Mouse (Mus musculus) liver, embryonic 14.5 days (tissue): Measurements from ENCODE around the gene Itih5. TPM values are rescaled to one million over a fixed set of nuclear protein-coding genes. Genes with fewer than 3 reads are reported as not detected.
A peak's percentile ranks its signal among the peaks of the same experiment; 100 is the strongest.

Experiments
- ATAC-seq: fragments of 200-750 bp; cut with Nextera tagmentation; 2 replicates; pipeline ENCODE4 v1.8.0; 2017; ENCODE audit warnings: moderate number of reproducible peaks, mild to moderate bottlenecking, moderate library complexity; ENCODE audit not compliant: insufficient read depth
- DNase-seq, 3 experiments: peaks; one replicate each; pipeline ENCODE4 v3.0.0-alpha.2; 2012 to 2013; ENCODE audit warnings: low read depth in 3 of 3, low spot score in 3 of 3
- H3K27ac ChIP-seq: fragments of 300-500 bp; sonication (generic); 2 replicates; pipeline ENCODE4 v1.5.1; 2014; ENCODE audit warnings: moderate library complexity, mild to moderate bottlenecking, control low read depth, inconsistent platforms
- H3K27me3 ChIP-seq: fragments of 300-500 bp; sonication (generic); 2 replicates; pipeline ENCODE4 v1.6.1; 2014; ENCODE audit warnings: mild to moderate bottlenecking, low read length, moderate library complexity; ENCODE audit not compliant: control insufficient read depth, insufficient read depth
- H3K36me3 ChIP-seq: fragments of 300-500 bp; sonication (generic); replicated peaks from 2 replicates; pipeline ENCODE4 v1.6.1; 2014; ENCODE audit warnings: low read depth; ENCODE audit not compliant: control insufficient read depth, insufficient read depth
- H3K4me1 ChIP-seq, 2 experiments: fragments of 200-500 bp in 1 of 2; fragments of 300-500 bp in 1 of 2; sonication (generic) in 1 of 2; replicated peaks; 2 replicates each; pipeline ENCODE4 v1.6.1; 2012 to 2014; ENCODE audit warnings: antibody characterized with exemption in 1 of 2, inconsistent platforms in 1 of 2, low read length in 1 of 2; ENCODE audit not compliant: control insufficient read depth in 2 of 2, insufficient read depth in 2 of 2
- H3K4me2 ChIP-seq: fragments of 300-500 bp; sonication (generic); 2 replicates; pipeline ENCODE4 v1.6.1; 2014; ENCODE audit warnings: low read depth, mild to moderate bottlenecking, control low read depth, moderate library complexity
- H3K4me3 ChIP-seq, 2 experiments: fragments of 200-500 bp in 1 of 2; fragments of 300-500 bp in 1 of 2; sonication (generic) in 1 of 2; 2 replicates each; pipeline ENCODE4 v1.5.1; 2012 to 2014; ENCODE audit warnings: low read depth in 2 of 2, low read length in 2 of 2, mild to moderate bottlenecking in 2 of 2, control low read depth in 1 of 2, inconsistent platforms in 1 of 2, moderate library complexity in 1 of 2; ENCODE audit not compliant: insufficient read depth in 1 of 2
- H3K9ac ChIP-seq: fragments of 300-500 bp; sonication (generic); replicated peaks from 2 replicates; pipeline ENCODE4 v1.6.1; 2014; ENCODE audit warnings: mild to moderate bottlenecking, control low read depth, moderate library complexity
- H3K9me3 ChIP-seq: fragments of 300-500 bp; sonication (generic); 2 replicates; pipeline ENCODE4 v1.6.1; 2016; ENCODE audit warnings: low read length, mixed read lengths; ENCODE audit not compliant: control insufficient read depth
- CTCF ChIP-seq: IDR thresholded peaks from 2 replicates; pipeline ENCODE4 v1.5.1; 2016; ENCODE audit warnings: antibody characterized with exemption, low read depth, control low read depth
- EP300 ChIP-seq: IDR thresholded peaks from 2 replicates; pipeline ENCODE4 v1.6.1; 2016; ENCODE audit warnings: antibody characterized with exemption, low read depth
- WGBS: fragments of 180-500 bp; shearing (Covaris S2); extraction: QIAGEN DNeasy Blood & Tissue Kit; methylation state at CpG from one replicate; pipeline ENCODE4 v1.1.7; 2014; ENCODE audit not compliant: insufficient replicate concordance; 5-methylcytosine and 5-hydroxymethylcytosine counted together
- polyA plus RNA-seq, 2 experiments: library from polyadenylated mRNA; depleted of rRNA in 1 of 2; stranded (reverse) in 1 of 2; unstranded in 1 of 2; fragments of >200 nt; fragmentation: Nextera tagmentation in 1 of 2; extraction: Ambion mirVana in 1 of 2; gene quantifications; 2 replicates each; pipeline versions ENCODE4 v1.2.1 to v1.2.3; 2012 to 2014

Gene Itih5
- polyA plus RNA-seq, 2 experiments, result 2.0 to 2.5 TPM

GRCm38 (mm10) chr2:10145514-10145913 is 7.9 kb upstream of the Itih5 start:
- TF ChIP-seq EP300 (no peak), CTCF (no peak)
- no peaks in the 10 kb centered on the region for H3K36me3 ChIP-seq
- no peaks in the 10 kb centered on the region for H3K27me3 ChIP-seq
- DNase-seq (no peak), ATAC-seq (no peak)
- no peaks in the 10 kb centered on the region; a peak in 1 of 4 replicates for H3K4me1 ChIP-seq
- H3K4me2 ChIP-seq, result no peak overlapping the region
- WGBS, result 27% methylated on average over 6 of the region's 6 CpGs
- no peak overlapping the region for H3K9ac ChIP-seq
- H3K9me3 ChIP-seq, result no peaks in the 10 kb centered on the region
- H3K27ac ChIP-seq, result no peak overlapping the region
- H3K4me3 ChIP-seq, result no peak overlapping the region

- H3K4me2 ChIP-seq, result no peak overlapping the region
- WGBS, result 64% methylated on average over 8 of the region's 8 CpGs
- no peak overlapping the region for H3K4me3 ChIP-seq
- no peaks in the 10 kb centered on the region for H3K36me3 ChIP-seq
- TF ChIP-seq CTCF (no peak), EP300 (no peak)
- no peaks in the 10 kb centered on the region for H3K27me3 ChIP-seq
- DNase-seq (no peak), ATAC-seq (no peak)
- H3K9ac ChIP-seq, result no peak overlapping the region
- no peak overlapping the region for H3K27ac ChIP-seq
- no peaks in the 10 kb centered on the region for H3K9me3 ChIP-seq
- H3K4me1 ChIP-seq, result no peaks in the 10 kb centered on the region; a peak in 2 of 4 replicates
Observed at GRCm38 (mm10) chr2:10147176-10147575, 6.2 kb upstream of the Itih5 start.

GRCm38 (mm10) chr2:10152590-10152989 is 781 bp upstream of the Itih5 start:
- Histone ChIP-seq H3K27ac (no peak overlapping the region), H3K4me3 (no peak overlapping the region), H3K4me2 (peak overlapping the region; percentile 73; the same call in 1 of the 2 replicates), H3K9ac (no peak overlapping the region), H3K4me1 (peaks cover 0 to 15% of the 10 kb centered on the region in 2 experiments; a peak in 2 of 4 replicates), H3K27me3 (no peaks in the 10 kb centered on the region), H3K36me3 (no peaks in the 10 kb centered on the region), H3K9me3 (no peaks in the 10 kb centered on the region)
- no peak for ATAC-seq
- no peak for DNase-seq
- WGBS, result 5% methylated on average over 5 of the region's 5 CpGs
- no peak for TF ChIP-seq EP300
- TF ChIP-seq CTCF, result no peak

GRCm38 (mm10) chr2:10157184-10157583 is 3.8 kb downstream of the Itih5 start:
- WGBS, result 46% methylated on average over 10 of the region's 10 CpGs
- no peak overlapping the region for H3K27ac ChIP-seq
- no peak overlapping the region for H3K4me3 ChIP-seq
- TF ChIP-seq EP300 (no peak), CTCF (no peak)
- no peak overlapping the region for H3K4me2 ChIP-seq
- H3K9me3 ChIP-seq, result no peaks in the 10 kb centered on the region
- peaks cover 0 to 15% of the 10 kb centered on the region in 2 experiments; a peak in 2 of 4 replicates for H3K4me1 ChIP-seq
- no peak overlapping the region for H3K9ac ChIP-seq
- H3K27me3 ChIP-seq, result no peaks in the 10 kb centered on the region
- H3K36me3 ChIP-seq, result no peaks in the 10 kb centered on the region
- ATAC-seq (no peak), DNase-seq (no peak)

GRCm38 (mm10) chr2:10162011-10162410 is 8.6 kb downstream of the Itih5 start:
- Histone ChIP-seq H3K4me2 (no peak overlapping the region), H3K4me3 (no peak overlapping the region), H3K9me3 (no peaks in the 10 kb centered on the region), H3K27me3 (no peaks in the 10 kb centered on the region), H3K36me3 (no peaks in the 10 kb centered on the region), H3K27ac (no peak overlapping the region), H3K4me1 (peaks cover 0 to 4% of the 10 kb centered on the region in 2 experiments; a peak in 1 of 4 replicates), H3K9ac (no peak overlapping the region)
- DNase-seq (no peak), ATAC-seq (no peak)
- TF ChIP-seq EP300 (no peak), CTCF (no peak)
- 61% methylated on average over 4 of the region's 4 CpGs for WGBS
